Mouse (Mus musculus) ES-E14 (cell line): Measurements from ENCODE around the gene Ska2.

Experiments used
- HCFC1 ChIP-seq: IDR thresholded peaks from 2 replicates; pipeline ENCODE4 v1.6.1; 2012; ENCODE audit warnings: low read length, inconsistent platforms, borderline replicate concordance; ENCODE audit not compliant: insufficient read depth
- ZNF384 ChIP-seq: IDR thresholded peaks from 2 replicates; pipeline ENCODE4 v1.6.1; 2012; ENCODE audit warnings: low read depth, low read length, inconsistent platforms

DNA sequence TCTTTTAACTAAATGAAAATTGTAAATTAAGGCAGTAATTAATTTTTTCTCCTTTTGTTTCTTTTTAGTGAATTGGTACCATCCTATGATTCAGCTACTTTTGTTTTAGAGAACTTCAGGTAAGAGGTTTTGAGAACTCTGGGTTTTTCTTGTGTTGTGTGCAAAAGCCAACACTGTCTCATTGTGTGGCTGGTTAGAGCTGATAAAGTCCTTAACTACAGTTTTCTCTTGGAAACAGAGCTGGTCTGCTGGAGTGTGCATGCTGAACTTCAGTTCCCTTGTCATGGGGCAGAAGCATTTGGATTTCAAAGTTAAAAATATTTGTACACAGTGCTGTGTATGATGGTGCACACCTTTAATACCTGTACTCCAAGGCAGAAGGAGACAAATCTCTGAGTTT is 54.7 kb downstream of the Ska2 start:
- TF ChIP-seq HCFC1 (no peak), ZNF384 (no peak)
